Mouse (Mus musculus): ENCODE measurements at regions not wholly inside any gene's neighbourhood (a gene's known extent, or its start where the extent isn't known, plus 50 kb on each side); places are given as distances from the start of the nearest gene placed in this dataset.

- DNase-seq (ENCODE audit: low spot score): no peak
These were observed 427.2 kb downstream of the Hao1 start for GRCm38 (mm10) chr2:134126988-134127387.

GRCm38 (mm10) chr2:134107286-134107685 lies 446.9 kb downstream of the Hao1 start:
- no peak for DNase-seq (ENCODE audit: low spot score)

- DNase-seq (ENCODE audit: low spot score): no peak
These were observed 465.8 kb downstream of the Hao1 start for GRCm38 (mm10) chr2:134088374-134088773.

GRCm38 (mm10) chr2:134080148-134080547 lies 474.0 kb downstream of the Hao1 start:
- DNase-seq (ENCODE audit: low spot score): no peak

GRCm38 (mm10) chr2:134077953-134078352 lies 476.2 kb downstream of the Hao1 start:
- DNase-seq (ENCODE audit: low spot score): no peak

- no peak for DNase-seq (ENCODE audit: low spot score)
These were observed 486.2 kb downstream of the Hao1 start for GRCm38 (mm10) chr2:134067910-134068335.

- DNase-seq (ENCODE audit: low spot score): no peak
These were observed 486.8 kb downstream of the Hao1 start for GRCm38 (mm10) chr2:134067404-134067803.

DNA sequence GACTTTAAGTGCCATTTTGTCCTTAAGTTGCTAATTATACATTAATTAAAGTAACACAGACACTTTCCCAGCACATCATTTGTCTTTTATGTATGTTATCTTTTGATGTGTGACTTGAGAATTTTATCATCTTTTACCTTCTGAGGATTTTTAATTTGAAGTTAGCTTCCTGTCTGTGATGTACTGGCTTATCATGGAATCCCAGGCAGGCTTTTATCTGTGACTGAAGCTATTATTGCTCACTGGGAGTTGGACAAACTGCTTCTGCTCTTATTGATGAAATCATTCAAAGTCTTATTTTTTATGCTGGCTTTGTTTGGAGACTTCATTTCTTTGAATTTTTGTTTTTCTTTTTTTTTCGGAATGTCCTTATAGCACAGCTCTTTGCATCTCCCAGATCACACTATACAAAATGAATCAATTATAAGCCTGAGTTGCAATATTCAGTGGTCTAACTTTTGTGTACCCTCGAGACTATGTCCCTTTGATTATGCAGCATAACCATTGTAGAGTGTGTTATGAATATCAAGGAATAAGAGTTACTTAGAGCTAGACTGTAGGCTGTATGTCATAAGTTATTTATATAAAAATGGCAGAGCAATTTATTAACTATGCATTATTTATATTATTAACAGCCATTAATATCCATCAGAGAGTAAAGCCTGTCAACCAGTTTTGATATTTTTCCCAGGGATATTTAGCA lies 494.1 kb downstream of the Hao1 start:
- no peak for DNase-seq (ENCODE audit: low spot score)

GRCm38 (mm10) chr2:134036359-134036874 lies 484.5 kb downstream of the Bmp2 start:
- no peak for DNase-seq (ENCODE audit: low spot score)

DNA sequence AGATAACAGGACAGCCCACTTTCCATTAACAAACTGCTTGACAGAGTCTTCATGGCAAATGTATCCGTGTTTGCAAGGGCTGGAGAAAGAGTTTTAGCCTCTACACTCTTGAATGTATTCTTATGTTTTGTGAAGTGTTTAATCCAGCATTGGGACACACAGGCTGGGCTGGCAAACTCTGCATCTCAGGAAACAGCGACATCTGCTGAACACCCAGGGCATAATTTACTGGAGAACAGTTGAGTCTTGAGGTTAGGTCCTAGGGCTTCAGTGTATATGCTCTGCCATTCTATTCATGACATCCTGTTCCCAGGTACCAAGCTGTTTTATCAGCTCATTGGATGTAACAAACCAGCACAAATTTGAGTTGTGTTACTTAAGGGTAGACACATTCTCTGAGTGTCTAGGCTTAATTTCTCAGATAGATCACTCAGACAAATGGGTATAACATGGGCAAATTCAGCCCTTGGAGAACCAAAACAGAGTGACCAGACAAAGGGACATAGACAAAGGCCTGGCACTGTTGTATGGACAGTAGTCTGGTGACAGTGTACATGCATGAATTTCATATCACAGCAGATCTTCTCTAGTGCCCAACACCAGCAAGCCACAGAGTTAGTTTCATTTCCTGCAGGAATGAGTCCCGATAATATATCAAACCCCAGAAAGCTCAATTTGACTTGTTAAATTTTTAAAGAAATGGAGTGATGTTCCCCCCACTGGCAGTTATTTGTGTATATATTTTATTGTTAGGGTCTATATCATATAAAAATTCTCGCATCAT lies 477.9 kb downstream of the Bmp2 start:
- peak; percentile 8 for DNase-seq (ENCODE audit: low spot score)

GRCm38 (mm10) chr2:134029153-134029552 lies 477.2 kb downstream of the Bmp2 start:
- no peak for DNase-seq (ENCODE audit: low spot score)

GRCm38 (mm10) chr2:134017109-134017508 lies 465.1 kb downstream of the Bmp2 start:
- DNase-seq (ENCODE audit: low spot score): peak; percentile 9

- DNase-seq (ENCODE audit: low spot score): no peak
These were observed 451.2 kb downstream of the Bmp2 start for GRCm38 (mm10) chr2:134003146-134003545.

DNA sequence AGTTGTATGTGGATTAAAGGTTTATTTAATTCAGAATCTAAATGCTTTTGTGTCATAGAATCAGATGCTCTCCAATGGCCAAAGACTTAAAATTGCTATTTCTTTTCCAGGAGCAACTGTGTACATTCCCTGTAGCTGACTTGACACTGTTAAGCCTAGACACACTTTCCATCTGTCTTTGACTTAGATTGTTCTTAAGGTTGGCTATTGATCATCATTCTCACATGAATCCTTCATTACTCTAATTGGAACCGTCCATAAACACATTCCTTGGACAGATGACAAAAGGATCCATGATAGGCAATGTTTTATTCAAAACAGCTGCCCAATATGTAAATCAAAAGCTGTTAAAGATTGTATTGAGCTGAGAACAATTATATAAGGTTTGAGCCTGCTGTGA lies 442.8 kb downstream of the Bmp2 start:
- DNase-seq (ENCODE audit: low spot score): no peak

GRCm38 (mm10) chr2:133994337-133994736 lies 442.4 kb downstream of the Bmp2 start:
- DNase-seq (ENCODE audit: low spot score): peak; percentile 48

- no peak for DNase-seq (ENCODE audit: low spot score)
These were observed 435.7 kb downstream of the Bmp2 start for GRCm38 (mm10) chr2:133987671-133988070.

Measured in heart, adult 8-10 months (tissue).